Mouse (Mus musculus): Measurements from ENCODE around the gene Snapc3. TPM values are rescaled to one million over a fixed set of nuclear protein-coding genes. Genes with fewer than 3 reads are reported as not detected.

Snapc3 gene
- 72.1 and 73.4 TPM in 2 replicates for polyA plus RNA-seq (2014; fragmentation: Nextera tagmentation; extraction: Ambion mirVana)

DNA sequence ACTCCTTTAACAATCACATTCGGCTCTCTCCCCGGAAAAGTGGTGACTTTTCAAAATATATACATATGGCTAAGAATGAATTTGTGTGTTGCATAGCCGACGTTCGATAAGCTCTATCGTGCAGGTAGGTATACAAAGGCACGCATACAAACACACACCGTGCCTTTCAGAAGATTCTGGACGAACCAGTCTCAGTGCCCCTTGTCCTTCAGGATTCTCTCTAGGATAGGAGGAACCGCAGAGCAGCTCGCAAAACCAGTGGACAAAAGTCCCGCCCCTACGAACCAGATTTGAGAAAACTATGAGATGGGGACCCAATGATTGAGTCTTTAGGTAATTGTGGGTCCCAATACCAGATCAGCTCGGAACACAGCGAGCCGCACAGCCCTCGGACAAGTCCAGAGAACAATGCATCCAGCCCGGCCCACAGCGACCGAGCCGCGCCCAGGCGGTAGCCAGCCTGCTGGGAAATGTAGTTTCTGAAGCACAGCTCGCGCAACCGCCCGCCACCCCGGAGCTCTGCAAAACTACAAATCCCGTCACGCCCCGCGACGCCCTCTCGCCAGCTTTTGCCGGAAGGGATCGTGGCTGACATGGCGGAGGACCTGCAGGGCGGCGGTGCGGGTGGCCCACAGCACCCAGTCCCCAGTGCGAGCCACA lies at the start of gene Snapc3:
Gene Snapc3 (plus strand): TSS at position 565 of the 660 bp plus-strand sequence.
- peak; percentile 98 for DNase-seq (ENCODE audit: low spot score)
- peak; percentile 100 for ATAC-seq (replicated peaks; ENCODE audit: low FRiP score)
- peak within 1 kb of the TSS; percentile 92 for H3K9ac ChIP-seq (ENCODE audit: low read length)
- H3K9me3 ChIP-seq (ENCODE audit: control insufficient read depth, low read length) = peaks cover 4% of the 10 kb centered on the region; the same call in 1 of the 2 replicates
- peak within 1 kb of the TSS; percentile 50 for H3K4me2 ChIP-seq (ENCODE audit: low read depth, low read length, severe bottlenecking)
- peak within 1 kb of the TSS; percentile 96 for H3K4me3 ChIP-seq (ENCODE audit: low read depth, low read length)
- peak within 1 kb of the TSS; percentile 37 for H3K27ac ChIP-seq (ENCODE audit: low read depth, low read length)
- no peaks in the 10 kb centered on the region for H3K4me1 ChIP-seq (replicated peaks; ENCODE audit: control insufficient read depth, insufficient read depth, low read length)
- no peaks in the 10 kb centered on the region for H3K36me3 ChIP-seq (ENCODE audit: control insufficient read depth, insufficient read depth, low read length)
- WGBS = 2% methylated on average over 38 of the region's 41 CpGs
- H3K27me3 ChIP-seq (ENCODE audit: control insufficient read depth, insufficient read depth, low read length) = no peaks in the 10 kb centered on the region

DNA sequence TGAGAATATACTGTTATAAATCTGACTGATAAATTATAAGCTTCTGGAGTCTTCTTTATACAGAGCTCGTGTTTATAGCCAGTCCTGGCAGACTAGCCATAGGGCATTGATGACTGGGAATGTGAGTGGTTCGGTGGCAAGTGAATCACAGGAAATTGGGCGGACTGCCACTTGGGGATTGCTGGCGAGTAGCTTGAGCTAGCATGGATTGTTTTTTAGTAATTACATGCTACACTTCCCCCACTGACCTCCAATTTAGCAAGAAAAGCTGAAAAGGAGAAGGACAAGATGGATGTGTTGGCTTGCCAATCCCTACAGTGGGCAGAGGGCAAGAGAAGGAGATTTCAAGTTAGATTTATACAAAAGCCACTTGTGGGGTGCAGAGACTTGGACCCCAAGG lies 44.1 kb upstream of the Snapc3 start:
- DNase-seq (ENCODE audit: low spot score) (no peak), ATAC-seq (replicated peaks; ENCODE audit: low FRiP score) (no peak)
- Histone ChIP-seq H3K27me3 (ENCODE audit: control insufficient read depth, insufficient read depth, low read length) (no peaks in the 10 kb centered on the region), H3K9me3 (ENCODE audit: control insufficient read depth, low read length) (no peaks in the 10 kb centered on the region), H3K36me3 (ENCODE audit: control insufficient read depth, insufficient read depth, low read length) (no peaks in the 10 kb centered on the region), H3K27ac (ENCODE audit: low read depth, low read length) (no peak overlapping the region), H3K9ac (ENCODE audit: low read length) (no peak overlapping the region), H3K4me2 (ENCODE audit: low read depth, low read length, severe bottlenecking) (no peak overlapping the region), H3K4me3 (ENCODE audit: low read depth, low read length) (no peak overlapping the region), H3K4me1 (replicated peaks; ENCODE audit: control insufficient read depth, insufficient read depth, low read length) (no peaks in the 10 kb centered on the region)
- 75% methylated on average over 4 of the region's 4 CpGs for WGBS

DNA sequence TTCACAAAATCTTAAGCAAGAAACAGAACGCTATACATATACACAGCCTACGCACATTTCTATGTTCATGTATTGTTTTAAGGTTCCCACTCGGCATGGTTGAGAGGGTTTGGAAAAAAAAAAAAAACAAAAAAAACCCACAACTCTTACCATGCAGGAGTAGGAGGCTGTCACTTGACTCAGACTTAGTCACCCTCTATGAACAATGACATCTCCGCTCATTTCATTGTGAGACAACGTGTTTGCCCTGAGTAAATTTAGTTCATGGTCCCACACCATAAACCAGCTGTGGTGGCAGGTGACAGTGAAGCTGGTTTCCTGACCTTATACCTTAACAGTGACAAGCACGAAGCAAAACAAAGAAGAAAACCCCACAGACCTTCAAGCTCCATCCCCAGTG lies 41.9 kb upstream of the Snapc3 start:
- no peaks in the 10 kb centered on the region for H3K4me1 ChIP-seq (replicated peaks; ENCODE audit: control insufficient read depth, insufficient read depth, low read length)
- no peak overlapping the region for H3K27ac ChIP-seq (ENCODE audit: low read depth, low read length)
- ATAC-seq (replicated peaks; ENCODE audit: low FRiP score) (no peak), DNase-seq (ENCODE audit: low spot score) (no peak)
- no peak overlapping the region for H3K4me3 ChIP-seq (ENCODE audit: low read depth, low read length)
- no peak overlapping the region for H3K4me2 ChIP-seq (ENCODE audit: low read depth, low read length, severe bottlenecking)
- H3K36me3 ChIP-seq (ENCODE audit: control insufficient read depth, insufficient read depth, low read length) = no peaks in the 10 kb centered on the region
- WGBS = 87% methylated on average over 6 of the region's 6 CpGs
- no peak overlapping the region for H3K9ac ChIP-seq (ENCODE audit: low read length)
- H3K27me3 ChIP-seq (ENCODE audit: control insufficient read depth, insufficient read depth, low read length) = no peaks in the 10 kb centered on the region
- H3K9me3 ChIP-seq (ENCODE audit: control insufficient read depth, low read length) = no peaks in the 10 kb centered on the region

DNA sequence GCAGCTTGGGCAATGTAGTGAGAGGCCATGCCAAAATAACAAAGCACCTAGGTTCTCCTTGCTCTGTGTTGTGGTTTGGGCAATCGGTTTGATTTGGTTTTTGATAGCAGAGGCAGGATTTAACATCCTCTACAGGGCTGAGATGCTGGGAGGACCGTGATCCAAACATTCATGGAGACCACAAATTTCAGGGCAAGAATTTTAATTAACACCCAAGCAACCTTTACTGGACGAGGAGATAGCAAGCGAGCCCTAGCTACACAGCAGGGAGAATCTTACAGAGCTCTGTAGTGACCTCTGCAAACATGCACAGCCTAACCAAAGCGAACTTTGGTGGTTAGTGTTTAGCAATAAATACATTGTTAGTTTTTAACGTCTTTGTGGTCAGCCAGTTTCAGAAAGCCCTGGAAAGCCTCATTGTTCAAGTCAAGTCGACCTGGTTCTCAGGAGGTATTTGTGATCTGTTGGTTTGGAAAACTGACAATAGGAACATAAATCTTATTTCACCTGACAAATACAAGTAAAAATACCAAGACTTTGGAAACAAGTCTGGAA lies 41.0 kb upstream of the Snapc3 start:
- Histone ChIP-seq H3K4me1 (replicated peaks; ENCODE audit: control insufficient read depth, insufficient read depth, low read length) (no peaks in the 10 kb centered on the region), H3K9me3 (ENCODE audit: control insufficient read depth, low read length) (no peaks in the 10 kb centered on the region), H3K4me3 (ENCODE audit: low read depth, low read length) (no peak overlapping the region), H3K27ac (ENCODE audit: low read depth, low read length) (no peak overlapping the region), H3K27me3 (ENCODE audit: control insufficient read depth, insufficient read depth, low read length) (no peaks in the 10 kb centered on the region), H3K4me2 (ENCODE audit: low read depth, low read length, severe bottlenecking) (no peak overlapping the region), H3K36me3 (ENCODE audit: control insufficient read depth, insufficient read depth, low read length) (no peaks in the 10 kb centered on the region), H3K9ac (ENCODE audit: low read length) (no peak overlapping the region)
- DNase-seq (ENCODE audit: low spot score) (no peak), ATAC-seq (replicated peaks; ENCODE audit: low FRiP score) (no peak)
- 79% methylated on average over 7 of the region's 7 CpGs for WGBS

DNA sequence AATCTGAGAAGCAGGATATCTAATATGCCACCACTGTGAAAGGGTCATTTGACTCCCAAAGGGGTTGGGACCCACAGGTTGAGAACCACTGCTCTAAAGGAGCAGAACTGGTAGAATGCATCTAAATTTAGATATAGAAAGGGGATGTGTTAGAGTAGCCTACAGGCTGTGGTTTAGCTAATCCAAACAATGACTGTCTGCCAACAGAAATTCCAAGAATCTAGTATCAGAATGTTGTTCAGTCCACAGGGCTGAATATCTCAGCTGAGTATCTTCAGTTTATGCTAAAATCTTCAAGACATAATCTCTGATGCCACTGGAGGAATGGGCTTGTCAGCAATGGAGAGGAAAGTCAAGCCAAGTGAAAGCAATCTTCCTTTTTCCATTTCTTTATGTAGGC lies 38.5 kb upstream of the Snapc3 start:
- no peaks in the 10 kb centered on the region for H3K4me1 ChIP-seq (replicated peaks; ENCODE audit: control insufficient read depth, insufficient read depth, low read length)
- ATAC-seq (replicated peaks; ENCODE audit: low FRiP score) (no peak), DNase-seq (ENCODE audit: low spot score) (no peak)
- H3K4me3 ChIP-seq (ENCODE audit: low read depth, low read length) = no peak overlapping the region
- no peaks in the 10 kb centered on the region for H3K27me3 ChIP-seq (ENCODE audit: control insufficient read depth, insufficient read depth, low read length)
- H3K36me3 ChIP-seq (ENCODE audit: control insufficient read depth, insufficient read depth, low read length) = no peaks in the 10 kb centered on the region
- H3K27ac ChIP-seq (ENCODE audit: low read depth, low read length) = no peak overlapping the region
- no peaks in the 10 kb centered on the region for H3K9me3 ChIP-seq (ENCODE audit: control insufficient read depth, low read length)
- H3K4me2 ChIP-seq (ENCODE audit: low read depth, low read length, severe bottlenecking) = no peak overlapping the region
- no peak overlapping the region for H3K9ac ChIP-seq (ENCODE audit: low read length)

DNA sequence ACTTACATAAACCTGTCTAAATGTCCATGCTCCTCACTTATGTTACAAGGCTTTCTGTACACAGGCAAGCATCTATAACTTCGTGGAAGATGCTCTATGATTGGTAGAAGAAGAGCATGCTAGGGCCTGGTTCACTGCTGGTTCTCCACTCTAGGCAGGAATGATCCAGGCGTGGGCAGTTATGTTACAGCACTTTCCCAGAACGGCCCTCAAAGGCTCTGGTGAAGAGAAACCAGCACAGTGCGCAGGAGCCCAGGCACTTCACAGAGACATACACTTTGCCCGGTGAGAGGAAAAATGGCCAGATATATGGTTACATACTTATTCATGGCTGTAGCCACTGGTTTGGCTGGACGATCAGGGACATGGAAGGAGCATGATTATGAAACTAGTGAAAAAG lies 37.8 kb upstream of the Snapc3 start:
- ATAC-seq (replicated peaks; ENCODE audit: low FRiP score) (no peak), DNase-seq (ENCODE audit: low spot score) (no peak)
- no peaks in the 10 kb centered on the region for H3K9me3 ChIP-seq (ENCODE audit: control insufficient read depth, low read length)
- no peak overlapping the region for H3K4me3 ChIP-seq (ENCODE audit: low read depth, low read length)
- no peaks in the 10 kb centered on the region for H3K36me3 ChIP-seq (ENCODE audit: control insufficient read depth, insufficient read depth, low read length)
- no peak overlapping the region for H3K27ac ChIP-seq (ENCODE audit: low read depth, low read length)
- no peaks in the 10 kb centered on the region for H3K27me3 ChIP-seq (ENCODE audit: control insufficient read depth, insufficient read depth, low read length)
- no peaks in the 10 kb centered on the region for H3K4me1 ChIP-seq (replicated peaks; ENCODE audit: control insufficient read depth, insufficient read depth, low read length)
- no peak overlapping the region for H3K9ac ChIP-seq (ENCODE audit: low read length)
- no peak overlapping the region for H3K4me2 ChIP-seq (ENCODE audit: low read depth, low read length, severe bottlenecking)
- 85% methylated on average over 6 of the region's 6 CpGs for WGBS

DNA sequence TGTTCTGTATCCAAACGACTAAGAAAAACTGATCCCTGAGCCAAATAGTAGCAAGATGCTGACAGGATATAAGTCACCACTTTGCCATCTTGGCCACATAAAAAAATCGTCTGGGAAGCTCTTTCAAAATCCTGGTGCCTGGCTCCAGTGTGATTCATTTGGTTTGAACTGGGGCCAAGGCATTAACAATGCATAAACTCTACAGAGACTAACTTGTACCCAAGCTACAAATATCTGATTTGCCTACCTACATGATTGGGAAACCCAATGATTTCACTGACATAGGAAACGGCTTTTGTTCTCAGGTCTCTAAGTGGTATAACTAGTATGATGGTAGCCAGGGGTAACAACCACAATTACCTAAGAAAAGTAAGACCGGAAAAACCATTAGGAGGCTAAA lies 37.3 kb upstream of the Snapc3 start:
- no peaks in the 10 kb centered on the region for H3K27me3 ChIP-seq (ENCODE audit: control insufficient read depth, insufficient read depth, low read length)
- WGBS = 87% methylated on average over 4 of the region's 4 CpGs
- DNase-seq (ENCODE audit: low spot score) (no peak), ATAC-seq (replicated peaks; ENCODE audit: low FRiP score) (no peak)
- H3K4me3 ChIP-seq (ENCODE audit: low read depth, low read length) = no peak overlapping the region
- H3K4me2 ChIP-seq (ENCODE audit: low read depth, low read length, severe bottlenecking) = no peak overlapping the region
- H3K9me3 ChIP-seq (ENCODE audit: control insufficient read depth, low read length) = no peaks in the 10 kb centered on the region
- no peaks in the 10 kb centered on the region for H3K36me3 ChIP-seq (ENCODE audit: control insufficient read depth, insufficient read depth, low read length)
- no peak overlapping the region for H3K9ac ChIP-seq (ENCODE audit: low read length)
- no peak overlapping the region for H3K27ac ChIP-seq (ENCODE audit: low read depth, low read length)
- no peaks in the 10 kb centered on the region for H3K4me1 ChIP-seq (replicated peaks; ENCODE audit: control insufficient read depth, insufficient read depth, low read length)

DNA sequence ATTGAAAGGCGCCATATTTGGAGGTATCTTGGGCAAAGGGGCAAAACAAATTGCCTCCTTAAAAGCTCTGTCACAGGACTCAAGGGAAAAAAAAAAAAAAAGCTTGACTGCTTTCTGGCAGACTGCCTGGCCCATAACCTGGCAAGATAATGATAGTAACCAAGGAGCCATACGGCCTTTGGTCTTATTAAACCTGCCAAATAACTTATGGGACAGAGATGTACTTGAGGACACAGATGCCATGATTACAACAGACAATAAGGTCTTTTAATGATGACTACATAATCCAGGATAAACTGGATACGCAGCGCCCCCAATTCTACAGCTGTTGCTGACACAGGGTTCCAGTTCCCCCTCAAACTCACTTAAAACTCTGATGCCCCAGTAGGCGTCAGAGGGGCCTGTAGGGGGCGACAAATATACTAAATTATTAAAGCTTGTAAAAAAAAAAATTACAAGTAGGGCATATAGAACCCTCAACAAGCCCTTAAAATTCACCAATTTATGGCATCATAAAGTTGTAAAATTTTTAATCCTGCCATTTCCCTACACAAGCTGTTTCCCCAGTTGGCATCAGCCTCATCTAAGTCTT lies 33.5 kb upstream of the Snapc3 start:
- H3K4me3 ChIP-seq (ENCODE audit: low read depth, low read length) = no peak overlapping the region
- no peaks in the 10 kb centered on the region for H3K27me3 ChIP-seq (ENCODE audit: control insufficient read depth, insufficient read depth, low read length)
- DNase-seq (ENCODE audit: low spot score) (no peak), ATAC-seq (replicated peaks; ENCODE audit: low FRiP score) (no peak)
- H3K4me1 ChIP-seq (replicated peaks; ENCODE audit: control insufficient read depth, insufficient read depth, low read length) = no peaks in the 10 kb centered on the region
- no peak overlapping the region for H3K9ac ChIP-seq (ENCODE audit: low read length)
- no peaks in the 10 kb centered on the region for H3K36me3 ChIP-seq (ENCODE audit: control insufficient read depth, insufficient read depth, low read length)
- H3K9me3 ChIP-seq (ENCODE audit: control insufficient read depth, low read length) = no peaks in the 10 kb centered on the region
- H3K27ac ChIP-seq (ENCODE audit: low read depth, low read length) = no peak overlapping the region
- 59% methylated on average over 6 of the region's 6 CpGs for WGBS
- no peak overlapping the region for H3K4me2 ChIP-seq (ENCODE audit: low read depth, low read length, severe bottlenecking)

DNA sequence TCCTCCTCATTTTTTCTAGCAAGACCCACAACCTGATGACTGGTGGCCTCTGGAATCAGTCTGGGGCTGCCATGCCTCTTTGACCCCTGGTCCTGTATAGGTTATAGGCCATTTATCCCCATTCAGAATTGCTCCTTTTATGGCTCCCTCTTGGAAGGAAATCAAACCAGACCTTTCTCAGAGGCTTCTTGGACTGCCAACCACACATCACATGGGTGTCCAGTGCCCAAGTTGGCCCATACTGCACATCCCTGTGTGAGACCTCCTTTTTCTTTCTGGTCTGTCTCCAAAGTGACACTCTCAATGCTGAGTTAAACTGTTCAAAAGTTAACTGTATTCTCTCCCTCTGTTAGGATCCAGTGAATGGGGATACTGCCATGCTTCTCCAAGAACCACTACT lies 32.4 kb upstream of the Snapc3 start:
- Histone ChIP-seq H3K36me3 (ENCODE audit: control insufficient read depth, insufficient read depth, low read length) (no peaks in the 10 kb centered on the region), H3K4me1 (replicated peaks; ENCODE audit: control insufficient read depth, insufficient read depth, low read length) (no peaks in the 10 kb centered on the region), H3K27ac (ENCODE audit: low read depth, low read length) (no peak overlapping the region), H3K27me3 (ENCODE audit: control insufficient read depth, insufficient read depth, low read length) (no peaks in the 10 kb centered on the region), H3K9me3 (ENCODE audit: control insufficient read depth, low read length) (no peaks in the 10 kb centered on the region), H3K4me2 (ENCODE audit: low read depth, low read length, severe bottlenecking) (no peak overlapping the region), H3K9ac (ENCODE audit: low read length) (no peak overlapping the region), H3K4me3 (ENCODE audit: low read depth, low read length) (no peak overlapping the region)
- DNase-seq (ENCODE audit: low spot score) (no peak), ATAC-seq (replicated peaks; ENCODE audit: low FRiP score) (no peak)

Data from forebrain, embryonic 11.5 days (tissue).